Mouse (Mus musculus): ENCODE results near the gene Mettl21c. TPM values are rescaled to one million over a fixed set of nuclear protein-coding genes. Genes with fewer than 3 reads are reported as not detected.

The Mettl21c gene
- total RNA-seq, 2 experiments from 2014 or later: not detected

Other genes starting within 250 kb of the Mettl21c start
- gene Uxs1, start 192.2 kb downstream of the Mettl21c start, total RNA-seq (2021): 10 to 100 TPM; 42.9 to 49.4 TPM
- gene Tpp2, start 86.4 kb downstream of the Mettl21c start, total RNA-seq (2021): 10 to 100 TPM; 53.4 to 56.9 TPM
- not detected for gene Gm8251, start 41.9 kb upstream of the Mettl21c start, total RNA-seq (2021)
- 10 to 100 TPM; 11.0 to 11.3 TPM for gene Tex30, start 82.4 kb upstream of the Mettl21c start, total RNA-seq (2021)
- gene Kdelc1, start 98.8 kb upstream of the Mettl21c start, total RNA-seq (2021): 10 to 100 TPM; 10.1 to 10.8 TPM
- gene Bivm, start 98.9 kb upstream of the Mettl21c start, total RNA-seq (2021): 10 to 100 TPM; 34.9 to 39.8 TPM
- 10 to 100 TPM; 19.8 to 21.5 TPM for gene Ercc5, start 127.7 kb upstream of the Mettl21c start, total RNA-seq (2021)
- not detected for gene Mettl21e, start 198.9 kb upstream of the Mettl21c start, total RNA-seq (2021)